Mouse (Mus musculus): ENCODE results near the gene Acvr1b.

The Acvr1b gene

GRCm38 (mm10) chr15:101146100-101146965 is 27.5 kb upstream of the Acvr1b start:
- no peak for DNase-seq (ENCODE audit: low read depth)

GRCm38 (mm10) chr15:101147115-101147909 is 26.6 kb upstream of the Acvr1b start:
- DNase-seq (ENCODE audit: low read depth), result no peak

- DNase-seq (ENCODE audit: low read depth), result no peak
These were observed 26.0 kb upstream of the Acvr1b start for GRCm38 (mm10) chr15:101147910-101148273.

- DNase-seq (ENCODE audit: low read depth), result no peak
These were observed 25.3 kb upstream of the Acvr1b start for GRCm38 (mm10) chr15:101148604-101149003.

- DNase-seq (ENCODE audit: low read depth), result no peak
These were observed 22.2 kb upstream of the Acvr1b start for GRCm38 (mm10) chr15:101151409-101152261.

- DNase-seq (ENCODE audit: low read depth), result no peak
These were observed 18.9 kb upstream of the Acvr1b start for GRCm38 (mm10) chr15:101154700-101155616.

- DNase-seq (ENCODE audit: low read depth), result no peak
These were observed 13.7 kb upstream of the Acvr1b start for GRCm38 (mm10) chr15:101160128-101160527.

- no peak for DNase-seq (ENCODE audit: low read depth)
These were observed 13.3 kb upstream of the Acvr1b start for GRCm38 (mm10) chr15:101160591-101160990.

- no peak for DNase-seq (ENCODE audit: low read depth)
These were observed 12.3 kb upstream of the Acvr1b start for GRCm38 (mm10) chr15:101161534-101161933.

- DNase-seq (ENCODE audit: low read depth), result no peak
These were observed 10.8 kb upstream of the Acvr1b start for GRCm38 (mm10) chr15:101163056-101163458.

- DNase-seq (ENCODE audit: low read depth), result no peak
These were observed 10.0 kb upstream of the Acvr1b start for GRCm38 (mm10) chr15:101163854-101164253.

GRCm38 (mm10) chr15:101164291-101164690 is 9.6 kb upstream of the Acvr1b start:
- no peak for DNase-seq (ENCODE audit: low read depth)

- no peak for DNase-seq (ENCODE audit: low read depth)
These were observed 8.0 kb upstream of the Acvr1b start for GRCm38 (mm10) chr15:101165658-101166437.

- DNase-seq (ENCODE audit: low read depth), result no peak
These were observed 6.3 kb upstream of the Acvr1b start for GRCm38 (mm10) chr15:101167553-101167952.

GRCm38 (mm10) chr15:101169910-101170309 is 4.0 kb upstream of the Acvr1b start:
- DNase-seq (ENCODE audit: low read depth), result no peak

- no peak for DNase-seq (ENCODE audit: low read depth)
These were observed 3.4 kb upstream of the Acvr1b start for GRCm38 (mm10) chr15:101170413-101170980.

GRCm38 (mm10) chr15:101171272-101171671 is 2.6 kb upstream of the Acvr1b start:
- DNase-seq (ENCODE audit: low read depth), result no peak

- no peak for DNase-seq (ENCODE audit: low read depth)
These were observed 1.9 kb upstream of the Acvr1b start for GRCm38 (mm10) chr15:101172016-101172415.

GRCm38 (mm10) chr15:101174294-101175130 is 645 bp downstream of the Acvr1b start:
- no peak for DNase-seq (ENCODE audit: low read depth)
